Mouse (Mus musculus): ENCODE measurements around the gene Pex14. TPM values are rescaled to one million over a fixed set of nuclear protein-coding genes. Genes with fewer than 3 reads are reported as not detected.
"Not testable (repeated sequence)": the region's sequence is repeated elsewhere in the genome, so short reads cannot be mapped to it uniquely, and the experiment has no call there.

Pex14 gene
- total RNA-seq, 2 experiments from 2014 or later, result 52.1 to 55.0 TPM

- not testable (repeated sequence) for DNase-seq (ENCODE audit: low spot score in 2 of 2)
Observed at GRCm38 (mm10) chr4:149119978-149120562, 20.4 kb upstream of the Pex14 start.

GRCm38 (mm10) chr4:149103875-149104561 is 4.3 kb upstream of the Pex14 start, which contains the start of gene Dffa:
Gene Dffa, plus strand, starts transcription at chr4:149104146.
- DNase-seq (ENCODE audit: low spot score in 2 of 2), result peak; percentile 94 to 95

GRCm38 (mm10) chr4:149101456-149101855 is 1.8 kb upstream of the Pex14 start:
- no peak for DNase-seq (ENCODE audit: low spot score in 2 of 2)

GRCm38 (mm10) chr4:149100449-149100848 is 773 bp upstream of the Pex14 start:
- DNase-seq (ENCODE audit: low spot score in 2 of 2), result not testable (repeated sequence)

GRCm38 (mm10) chr4:149098571-149098970 is 1.1 kb downstream of the Pex14 start:
- no peak for DNase-seq (ENCODE audit: low spot score in 2 of 2)

- no peak for DNase-seq (ENCODE audit: low spot score in 2 of 2)
Observed at GRCm38 (mm10) chr4:149097956-149098355, 1.7 kb downstream of the Pex14 start.

GRCm38 (mm10) chr4:149091364-149091763 is 8.3 kb downstream of the Pex14 start:
- DNase-seq (ENCODE audit: low spot score in 2 of 2), result no peak

- DNase-seq (ENCODE audit: low spot score in 2 of 2), result no peak
Observed at GRCm38 (mm10) chr4:149085381-149085780, 14.3 kb downstream of the Pex14 start.

GRCm38 (mm10) chr4:149081528-149081927 is 18.1 kb downstream of the Pex14 start:
- no peak for DNase-seq (ENCODE audit: low spot score in 2 of 2)

GRCm38 (mm10) chr4:149080111-149080510 is 19.6 kb downstream of the Pex14 start:
- DNase-seq (ENCODE audit: low spot score in 2 of 2), result no peak

- no peak for DNase-seq (ENCODE audit: low spot score in 2 of 2)
Observed at GRCm38 (mm10) chr4:149079629-149080028, 20.0 kb downstream of the Pex14 start.

- no peak for DNase-seq (ENCODE audit: low spot score in 2 of 2)
Observed at GRCm38 (mm10) chr4:149078261-149078660, 21.4 kb downstream of the Pex14 start.

- DNase-seq (ENCODE audit: low spot score in 2 of 2), result peak; percentile 65 to 69
Observed at GRCm38 (mm10) chr4:149075871-149076575, 23.7 kb downstream of the Pex14 start.

- DNase-seq (ENCODE audit: low spot score in 2 of 2), result no peak
Observed at GRCm38 (mm10) chr4:149075073-149075472, 24.6 kb downstream of the Pex14 start.

GRCm38 (mm10) chr4:149066672-149067551 is 32.8 kb downstream of the Pex14 start:
- DNase-seq (ENCODE audit: low spot score in 2 of 2), result no peak

GRCm38 (mm10) chr4:149064061-149064854 is 35.4 kb downstream of the Pex14 start:
- DNase-seq (ENCODE audit: low spot score in 2 of 2), result no peak

GRCm38 (mm10) chr4:149062406-149063318 is 37.0 kb downstream of the Pex14 start:
- DNase-seq (ENCODE audit: low spot score in 2 of 2), result no peak

GRCm38 (mm10) chr4:149061432-149061718 is 38.3 kb downstream of the Pex14 start:
- DNase-seq (ENCODE audit: low spot score in 2 of 2), result no peak

- peak in 1 of 2 experiments; percentile 36 for DNase-seq (ENCODE audit: low spot score in 2 of 2)
Observed at GRCm38 (mm10) chr4:149060621-149061431, 38.9 kb downstream of the Pex14 start.
